In the genomic region with DNA sequence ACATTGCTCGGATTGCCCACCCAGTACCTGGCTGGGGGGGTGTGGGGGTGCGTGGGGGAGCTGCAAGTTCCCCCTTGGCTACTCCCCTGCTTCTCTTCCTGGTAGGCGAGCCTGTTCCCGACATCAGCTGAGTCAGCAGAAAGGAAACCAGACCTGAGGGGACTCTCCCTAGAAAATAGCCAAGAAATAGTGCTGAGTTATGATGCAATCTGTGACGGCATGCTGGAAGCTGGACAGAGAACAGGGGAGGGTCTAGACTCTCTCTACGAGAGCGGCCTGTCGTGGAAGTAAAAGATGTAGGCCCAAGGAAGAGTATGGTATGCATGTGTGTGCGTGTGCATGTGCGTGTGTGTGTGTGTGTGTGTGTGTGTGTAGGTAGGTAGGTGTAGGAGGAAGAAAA, we compare ENCODE assay signal across 20 mouse cellular contexts. TPM values are rescaled to one million over a fixed set of nuclear protein-coding genes. Genes with fewer than 3 reads are reported as not detected.
DNase-seq lines count a peak whose midpoint lies in the region; ATAC-seq and TF ChIP-seq lines count a peak whose summit lies in the region.
"Had no signal": no experiment of that assay in that cellular context is flagged by ENCODE, and none has a peak within 500 bp of the region (broad histone marks: within the 10 kb centered on the region; RNA-seq: fewer than 3 reads in every experiment).

No protein-coding gene starts in this region.

- no peak overlapping the region for H3K27ac ChIP-seq in heart, embryonic 12.5 days (ENCODE audit: poor library complexity, severe bottlenecking)
- no peak overlapping the region for H3K27ac ChIP-seq in intestine, postnatal 0 days (ENCODE audit: low read depth, low read length)
- H3K27ac ChIP-seq in forebrain, embryonic 11.5 days (ENCODE audit: low read depth, low read length): no peak overlapping the region
- H3K27ac ChIP-seq: embryonic facial prominence, embryonic 13.5 days; gastrocnemius, adult 2 months; hindbrain, postnatal 0 days; layer of hippocampus, adult 2 months; limb, embryonic 13.5 days; midbrain, embryonic 13.5 days had no signal

- no peak overlapping the region for H3K4me3 ChIP-seq in heart, embryonic 12.5 days
- H3K4me3 ChIP-seq in intestine, postnatal 0 days (ENCODE audit: low read depth, low read length): no peak overlapping the region
- no peak overlapping the region for H3K4me3 ChIP-seq in forebrain, embryonic 11.5 days (ENCODE audit: low read depth, low read length)
- H3K4me3 ChIP-seq: embryonic facial prominence, embryonic 13.5 days; gastrocnemius, adult 2 months; layer of hippocampus, adult 2 months; limb, embryonic 13.5 days; midbrain, embryonic 13.5 days had no signal

- WGBS in heart, embryonic 12.5 days: 53% methylated on average over 10 of the region's 10 CpGs
- WGBS in intestine, postnatal 0 days: 52% methylated on average over 10 of the region's 10 CpGs
- WGBS in forebrain, embryonic 11.5 days: 84% methylated on average over 10 of the region's 10 CpGs

- H3K36me3 ChIP-seq in heart, embryonic 12.5 days: no peaks in the 10 kb centered on the region
- H3K36me3 ChIP-seq in intestine, postnatal 0 days (ENCODE audit: control insufficient read depth, insufficient read depth): no peaks in the 10 kb centered on the region
- H3K36me3 ChIP-seq in forebrain, embryonic 11.5 days (ENCODE audit: control insufficient read depth, insufficient read depth, low read length): no peaks in the 10 kb centered on the region
- H3K36me3 ChIP-seq: embryonic facial prominence, embryonic 13.5 days; limb, embryonic 13.5 days; midbrain, embryonic 13.5 days had no signal

- no peak for TF ChIP-seq CTCF in intestine, postnatal 0 days (IDR thresholded peaks at IDR 0.05; ENCODE audit: low read depth)

- no peak for ATAC-seq in heart, embryonic 12.5 days (ENCODE audit: insufficient number of reproducible peaks, low FRiP score)
- peak; percentile 52; the same call in 1 of the 2 replicates for ATAC-seq in intestine, postnatal 0 days
- ATAC-seq in forebrain, embryonic 11.5 days (replicated peaks; ENCODE audit: low FRiP score): no peak
- ATAC-seq: forebrain, embryonic 14.5 days; hindbrain, postnatal 0 days; midbrain, embryonic 13.5 days had no signal

- intact Hi-C loops in heart, postnatal 10 days (cut with DNase I): no loop called here

- peaks cover 5% of the 10 kb centered on the region for H3K4me1 ChIP-seq in heart, embryonic 12.5 days (replicated peaks)
- no peaks in the 10 kb centered on the region for H3K4me1 ChIP-seq in intestine, postnatal 0 days (replicated peaks; ENCODE audit: control insufficient read depth, insufficient read depth, low read length)
- no peaks in the 10 kb centered on the region for H3K4me1 ChIP-seq in forebrain, embryonic 11.5 days (replicated peaks; ENCODE audit: control insufficient read depth, insufficient read depth, low read length)
- H3K4me1 ChIP-seq: embryonic facial prominence, embryonic 13.5 days; limb, embryonic 13.5 days; midbrain, embryonic 13.5 days had no signal

- H3K27me3 ChIP-seq in heart, embryonic 12.5 days (replicated peaks): peaks cover 12% of the 10 kb centered on the region; the same call in 1 of the 2 replicates
- peaks cover 5% of the 10 kb centered on the region; the same call in 1 of the 2 replicates for H3K27me3 ChIP-seq in intestine, postnatal 0 days (replicated peaks; ENCODE audit: control insufficient read depth, insufficient read depth, low read length)
- no peaks in the 10 kb centered on the region; the same call in 1 of the 2 replicates for H3K27me3 ChIP-seq in forebrain, embryonic 11.5 days (ENCODE audit: control insufficient read depth, insufficient read depth, low read length)

- H3K4me2 ChIP-seq in heart, embryonic 12.5 days: peak overlapping the region; percentile 10; the same call in 1 of the 2 replicates
- no peak overlapping the region for H3K4me2 ChIP-seq in intestine, postnatal 0 days (replicated peaks; ENCODE audit: low read depth)
- no peak overlapping the region for H3K4me2 ChIP-seq in forebrain, embryonic 11.5 days (ENCODE audit: low read depth, low read length, severe bottlenecking)
- H3K4me2 ChIP-seq: embryonic facial prominence, embryonic 13.5 days; limb, embryonic 13.5 days; midbrain, embryonic 13.5 days had no signal

- H3K9ac ChIP-seq in heart, embryonic 12.5 days: no peak overlapping the region
- H3K9ac ChIP-seq in intestine, postnatal 0 days (ENCODE audit: low read depth, low read length): no peak overlapping the region
- no peak overlapping the region for H3K9ac ChIP-seq in forebrain, embryonic 11.5 days (ENCODE audit: low read length)
- H3K9ac ChIP-seq: embryonic facial prominence, embryonic 13.5 days; limb, embryonic 13.5 days; midbrain, embryonic 13.5 days had no signal

- no peaks in the 10 kb centered on the region for H3K9me3 ChIP-seq in heart, embryonic 12.5 days (replicated peaks)
- no peaks in the 10 kb centered on the region for H3K9me3 ChIP-seq in intestine, postnatal 0 days (ENCODE audit: control insufficient read depth)
- no peaks in the 10 kb centered on the region for H3K9me3 ChIP-seq in forebrain, embryonic 11.5 days (ENCODE audit: control insufficient read depth, low read length)
- H3K9me3 ChIP-seq: embryonic facial prominence, embryonic 13.5 days; limb, embryonic 13.5 days; midbrain, embryonic 13.5 days had no signal

- no peak for DNase-seq in heart, postnatal 10 days
- peak; percentile 39 for DNase-seq in lung, postnatal 10 days
- no peak for DNase-seq in lung, postnatal 14 days
- no peak for DNase-seq in spleen, adult 12 weeks (ENCODE audit: low spot score)
- DNase-seq in left cerebral cortex, adult 11 months (ENCODE audit: low spot score): no peak
- DNase-seq in forebrain, embryonic 11.5 days (ENCODE audit: low spot score): no peak
- DNase-seq: B cell, adult 2 months; cerebellum, adult 11 months; gastrocnemius, adult 2 months; heart, postnatal 4 days; thymus, postnatal 25 days had no signal

RNA-seq across cellular contexts. Expression of a gene that starts 5.9 kb away (rescaled TPM):
- 0.91 and 1.1 TPM in 2 replicates for polyA plus RNA-seq in heart, embryonic 12.5 days (2016; fragmentation: Nextera tagmentation; extraction: Ambion mirVana)
- total RNA-seq in heart, postnatal 10 days (2021): 1 to 10 TPM in 1 of 2 experiments, under 1 TPM in 1; 0.84 to 1.9 TPM
- polyA plus RNA-seq in intestine, postnatal 0 days (2015; fragmentation: Nextera tagmentation; extraction: Ambion mirVana): 1.1 and 1.4 TPM in 2 replicates
- 1.9 and 2.8 TPM in 2 replicates for polyA plus RNA-seq in forebrain, embryonic 11.5 days (2014; fragmentation: Nextera tagmentation; extraction: Ambion mirVana)

RNA-seq across cellular contexts. Expression of a gene that starts 20.5 kb away (rescaled TPM):
- polyA plus RNA-seq in heart, embryonic 12.5 days (2016; fragmentation: Nextera tagmentation; extraction: Ambion mirVana): 15.0 and 16.4 TPM in 2 replicates
- total RNA-seq in heart, postnatal 10 days (2021): 10 to 100 TPM; 55.2 to 57.2 TPM
- 9.0 and 11.7 TPM in 2 replicates for polyA plus RNA-seq in intestine, postnatal 0 days (2015; fragmentation: Nextera tagmentation; extraction: Ambion mirVana)
- polyA plus RNA-seq in forebrain, embryonic 11.5 days (2014; fragmentation: Nextera tagmentation; extraction: Ambion mirVana): 24.2 and 31.2 TPM in 2 replicates

RNA-seq across cellular contexts. Expression of a gene that starts 24.8 kb away (rescaled TPM):
- 0.33 and 0.62 TPM in 2 replicates for polyA plus RNA-seq in heart, embryonic 12.5 days (2016; fragmentation: Nextera tagmentation; extraction: Ambion mirVana)
- under 1 TPM; 0.12 to 0.41 TPM for total RNA-seq in heart, postnatal 10 days (2021)
- 0.27 and 0.38 TPM in 2 replicates for polyA plus RNA-seq in intestine, postnatal 0 days (2015; fragmentation: Nextera tagmentation; extraction: Ambion mirVana)
- 0.92 and 1.3 TPM in 2 replicates for polyA plus RNA-seq in forebrain, embryonic 11.5 days (2014; fragmentation: Nextera tagmentation; extraction: Ambion mirVana)
- total RNA-seq: common myeloid progenitor, adult 5-6 weeks; gastrocnemius, adult 2 months had no signal

RNA-seq across cellular contexts. Expression of a gene that starts 44.8 kb away (rescaled TPM):
- polyA plus RNA-seq in heart, embryonic 12.5 days (2016; fragmentation: Nextera tagmentation; extraction: Ambion mirVana): 13.2 and 17.8 TPM in 2 replicates
- 10 to 100 TPM in 1 of 2 experiments, 1 to 10 TPM in 1; 8.1 to 10.2 TPM for total RNA-seq in heart, postnatal 10 days (2021)
- 30.9 and 32.4 TPM in 2 replicates for polyA plus RNA-seq in intestine, postnatal 0 days (2015; fragmentation: Nextera tagmentation; extraction: Ambion mirVana)
- 6.1 and 6.7 TPM in 2 replicates for polyA plus RNA-seq in forebrain, embryonic 11.5 days (2014; fragmentation: Nextera tagmentation; extraction: Ambion mirVana)

RNA-seq across cellular contexts. Expression of a gene that starts 52.5 kb away (rescaled TPM):
- polyA plus RNA-seq in heart, embryonic 12.5 days (2016; fragmentation: Nextera tagmentation; extraction: Ambion mirVana): 9.5 and 10.3 TPM in 2 replicates
- 10 to 100 TPM; 13.6 to 14.0 TPM for total RNA-seq in heart, postnatal 10 days (2021)
- polyA plus RNA-seq in intestine, postnatal 0 days (2015; fragmentation: Nextera tagmentation; extraction: Ambion mirVana): 9.3 and 10.3 TPM in 2 replicates
- polyA plus RNA-seq in forebrain, embryonic 11.5 days (2014; fragmentation: Nextera tagmentation; extraction: Ambion mirVana): 45.3 and 46.9 TPM in 2 replicates
- total RNA-seq: common myeloid progenitor, adult 5-6 weeks had no signal
